Mouse (Mus musculus) erythroblast, adult 5-6 weeks (primary cell): Measurements from ENCODE around the gene Bhlha9. TPM values are rescaled to one million over a fixed set of nuclear protein-coding genes. Genes with fewer than 3 reads are reported as not detected.

Experiments
- total RNA-seq, 2 experiments: library from RNA; stranded (forward) in 1 of 2; stranded (reverse) in 1 of 2; fragments of 150-400 nt in 1 of 2; fragments of 200-764, 138-1000 nt in 1 of 2; gene quantifications; 2 replicates each; pipeline versions ENCODE4 v1.2.3 to v1.2.4; 2015 to 2017; ENCODE audit warnings: low replicate concordance in 2 of 2

The Bhlha9 gene
- total RNA-seq, 2 experiments from 2014 or later = not detected

Other genes starting within 250 kb of the Bhlha9 start
- gene Abr, start 50.2 kb upstream of the Bhlha9 start, total RNA-seq (2015; ENCODE audit: low replicate concordance) = 7.5 and 7.9 TPM in 2 replicates
- gene Abr, start 50.2 kb upstream of the Bhlha9 start, total RNA-seq (2017; ENCODE audit: low replicate concordance) = 14.9 and 15.8 TPM in 2 replicates
- gene Trarg1, start 7.3 kb downstream of the Bhlha9 start, total RNA-seq (2015; ENCODE audit: low replicate concordance) = not detected in 2 replicates
- gene Trarg1, start 7.3 kb downstream of the Bhlha9 start, total RNA-seq (2017; ENCODE audit: low replicate concordance) = not detected in 2 replicates
- 8.5 and 10.4 TPM in 2 replicates for gene Gosr1, start 91.1 kb downstream of the Bhlha9 start, total RNA-seq (2015; ENCODE audit: low replicate concordance)
- gene Gosr1, start 91.1 kb downstream of the Bhlha9 start, total RNA-seq (2017; ENCODE audit: low replicate concordance) = 16.0 and 20.4 TPM in 2 replicates
- 13.4 and 19.6 TPM in 2 replicates for gene Cpd, start 174.5 kb downstream of the Bhlha9 start, total RNA-seq (2015; ENCODE audit: low replicate concordance)
- 7.8 and 8.6 TPM in 2 replicates for gene Cpd, start 174.5 kb downstream of the Bhlha9 start, total RNA-seq (2017; ENCODE audit: low replicate concordance)
- not detected in 2 replicates for gene Tmigd1, start 229.7 kb downstream of the Bhlha9 start, total RNA-seq (2015; ENCODE audit: low replicate concordance)
- gene Tmigd1, start 229.7 kb downstream of the Bhlha9 start, total RNA-seq (2017; ENCODE audit: low replicate concordance) = not detected in 2 replicates